Mouse (Mus musculus) midbrain, postnatal 0 days (tissue): ENCODE data around the gene Zfp809. TPM values are rescaled to one million over a fixed set of nuclear protein-coding genes. Genes with fewer than 3 reads are reported as not detected.

Source experiments
- ATAC-seq: fragments of 200-750 bp; cut with Nextera tagmentation; 2 replicates; pipeline ENCODE4 v1.8.0; 2017; ENCODE audit warnings: moderate number of reproducible peaks, mild to moderate bottlenecking, moderate TSS enrichment, moderate library complexity; ENCODE audit not compliant: low FRiP score
- DNase-seq: peaks from one replicate; pipeline ENCODE4 v3.0.0-alpha.2; 2015; ENCODE audit warnings: low spot score
- H3K27ac ChIP-seq: fragments of 300-500 bp; sonication (generic); 2 replicates; pipeline ENCODE4 v1.5.1; 2014; ENCODE audit warnings: low read depth, mild to moderate bottlenecking, low read length, mixed read lengths
- H3K27me3 ChIP-seq: fragments of 300-500 bp; sonication (generic); 2 replicates; pipeline ENCODE4 v1.6.1; 2014; ENCODE audit warnings: low read length, control low read depth, mixed read lengths; ENCODE audit not compliant: insufficient read depth
- H3K36me3 ChIP-seq: fragments of 300-500 bp; sonication (generic); 2 replicates; pipeline ENCODE4 v1.6.1; 2014; ENCODE audit warnings: low read length, control low read depth, mixed read lengths; ENCODE audit not compliant: insufficient read depth
- H3K4me1 ChIP-seq: fragments of 300-500 bp; sonication (generic); 2 replicates; pipeline ENCODE4 v1.6.1; 2014; ENCODE audit warnings: mild to moderate bottlenecking, control low read depth, antibody characterized with exemption, low read length, mixed read lengths; ENCODE audit not compliant: insufficient read depth
- H3K4me2 ChIP-seq: fragments of 300-500 bp; sonication (generic); 2 replicates; pipeline ENCODE4 v1.6.1; 2014; ENCODE audit warnings: low read depth, mild to moderate bottlenecking, low read length, mixed read lengths; ENCODE audit not compliant: poor library complexity, severe bottlenecking
- H3K4me3 ChIP-seq: fragments of 300-500 bp; sonication (generic); 2 replicates; pipeline ENCODE4 v1.5.1; 2014; ENCODE audit warnings: low read depth, mild to moderate bottlenecking, low read length, moderate library complexity
- H3K9ac ChIP-seq: fragments of 300-500 bp; sonication (generic); replicated peaks from 2 replicates; pipeline ENCODE4 v1.6.1; 2014; ENCODE audit warnings: mild to moderate bottlenecking, low read length, moderate library complexity, mixed read lengths; ENCODE audit not compliant: poor library complexity, severe bottlenecking
- H3K9me3 ChIP-seq: fragments of 300-500 bp; sonication (generic); 2 replicates; pipeline ENCODE4 v1.6.1; 2016; ENCODE audit warnings: low read length, control low read depth
- CTCF ChIP-seq: IDR thresholded peaks from 2 replicates; pipeline ENCODE4 v1.5.1; 2016; ENCODE audit warnings: antibody characterized with exemption, mild to moderate bottlenecking
- WGBS: fragments of 180-500 bp; shearing (Covaris S2); extraction: QIAGEN DNeasy Blood & Tissue Kit; methylation state at CpG from one replicate; pipeline ENCODE4 v1.1.7; 2014; 5-methylcytosine and 5-hydroxymethylcytosine counted together
- polyA plus RNA-seq: library from polyadenylated mRNA; unstranded; fragments of >200 nt; fragmentation: Nextera tagmentation; extraction: Ambion mirVana; gene quantifications from 2 replicates; pipeline ENCODE4 v1.2.1, GENCODE M21; 2015
- total RNA-seq: library from RNA; depleted of rRNA; stranded (reverse); fragments of >200 nt; gene quantifications from 2 replicates; pipeline ENCODE4 v1.2.3, GENCODE M21; 2014; rRNA removed

The Zfp809 gene
- total RNA-seq: 8.2 and 10.2 TPM in 2 replicates
- 5.8 and 6.3 TPM in 2 replicates for polyA plus RNA-seq

- WGBS: 1% methylated on average over 35 of the region's 35 CpGs
- Histone ChIP-seq H3K9ac (peak within 1 kb of the TSS; percentile 72), H3K4me2 (peak within 1 kb of the TSS; percentile 72), H3K27me3 (no peaks in the 10 kb centered on the region), H3K4me1 (no peaks in the 10 kb centered on the region), H3K27ac (peak within 1 kb of the TSS; percentile 81), H3K36me3 (no peaks in the 10 kb centered on the region), H3K4me3 (peak within 1 kb of the TSS; percentile 73), H3K9me3 (no peaks in the 10 kb centered on the region)
- DNase-seq (peak; percentile 98), ATAC-seq (peak; percentile 99)
- peak; percentile 81 for TF ChIP-seq CTCF
Observed at GRCm38 (mm10) chr9:22225581-22226388, at the start of gene Zfp809. Gene Zfp809, plus strand, starts transcription at chr9:22225714.

GRCm38 (mm10) chr9:22188025-22188611 is 37.4 kb upstream of the Zfp809 start, which contains the start of gene Zfp872:
Gene Zfp872, plus strand, starts transcription at chr9:22188090.
- Histone ChIP-seq H3K27ac (no peak within 1 kb of the TSS; the same call in 1 of the 2 replicates), H3K9me3 (0 out of 2 replicates have a peak, but pooled peaks cover 4% of the 10 kb centered on the region), H3K4me1 (no peaks in the 10 kb centered on the region), H3K4me3 (peak within 1 kb of the TSS; percentile 42), H3K36me3 (no peaks in the 10 kb centered on the region), H3K9ac (peak within 1 kb of the TSS; percentile 44; the same call in 1 of the 2 replicates), H3K4me2 (peak within 1 kb of the TSS; percentile 67), H3K27me3 (no peaks in the 10 kb centered on the region)
- no peak for TF ChIP-seq CTCF
- peak; percentile 93 for ATAC-seq
- peak; percentile 65 for DNase-seq
- WGBS: 23% methylated on average over 42 of the region's 43 CpGs

GRCm38 (mm10) chr9:22196412-22196811 is 29.1 kb upstream of the Zfp809 start:
- Histone ChIP-seq H3K27me3 (no peaks in the 10 kb centered on the region), H3K9me3 (peaks cover 19% of the 10 kb centered on the region; the same call in 1 of the 2 replicates), H3K4me1 (no peaks in the 10 kb centered on the region), H3K9ac (no peak overlapping the region), H3K27ac (no peak overlapping the region), H3K4me3 (no peak overlapping the region), H3K4me2 (no peak overlapping the region), H3K36me3 (no peaks in the 10 kb centered on the region)
- TF ChIP-seq CTCF: no peak
- ATAC-seq: no peak
- no peak for DNase-seq
- 48% methylated on average over 5 of the region's 5 CpGs for WGBS

- H3K9me3 ChIP-seq: no peaks in the 10 kb centered on the region
- H3K4me1 ChIP-seq: no peaks in the 10 kb centered on the region
- no peak overlapping the region for H3K9ac ChIP-seq
- 78% methylated on average over 2 of the region's 2 CpGs for WGBS
- no peak for ATAC-seq
- no peak for DNase-seq
- no peak overlapping the region for H3K27ac ChIP-seq
- no peak for TF ChIP-seq CTCF
- no peaks in the 10 kb centered on the region for H3K27me3 ChIP-seq
- no peak overlapping the region for H3K4me2 ChIP-seq
- no peak overlapping the region for H3K4me3 ChIP-seq
- no peaks in the 10 kb centered on the region for H3K36me3 ChIP-seq
Observed at GRCm38 (mm10) chr9:22213785-22214194, 11.7 kb upstream of the Zfp809 start.

GRCm38 (mm10) chr9:22214549-22214948 is 11.0 kb upstream of the Zfp809 start:
- H3K9ac ChIP-seq: no peak overlapping the region
- H3K9me3 ChIP-seq: no peaks in the 10 kb centered on the region
- WGBS: 95% methylated on average over 2 of the region's 2 CpGs
- ATAC-seq (no peak), DNase-seq (no peak)
- H3K4me3 ChIP-seq: no peak overlapping the region
- H3K27ac ChIP-seq: no peak overlapping the region
- no peaks in the 10 kb centered on the region for H3K4me1 ChIP-seq
- H3K4me2 ChIP-seq: no peak overlapping the region
- no peaks in the 10 kb centered on the region for H3K27me3 ChIP-seq
- H3K36me3 ChIP-seq: no peaks in the 10 kb centered on the region
- no peak for TF ChIP-seq CTCF

- no peak overlapping the region for H3K27ac ChIP-seq
- WGBS: 51% methylated on average over 3 of the region's 3 CpGs
- TF ChIP-seq CTCF: no peak
Observed at GRCm38 (mm10) chr9:22216705-22217104, 8.8 kb upstream of the Zfp809 start.

More at GRCm38 (mm10) chr9:22216705-22217104, 8.8 kb upstream of the Zfp809 start:
- Histone ChIP-seq H3K4me3 (no peak overlapping the region), H3K9me3 (no peaks in the 10 kb centered on the region), H3K36me3 (no peaks in the 10 kb centered on the region), H3K27me3 (no peaks in the 10 kb centered on the region), H3K4me2 (no peak overlapping the region), H3K9ac (no peak overlapping the region), H3K4me1 (no peaks in the 10 kb centered on the region)
- ATAC-seq: no peak
- DNase-seq: no peak
